Mouse (Mus musculus) lung, adult 2 months (tissue): Measurements from ENCODE around the gene Dmrt3. TPM values are rescaled to one million over a fixed set of nuclear protein-coding genes. Genes with fewer than 3 reads are reported as not detected.
A peak's percentile ranks its signal among the peaks of the same experiment; 100 is the strongest.

Experiments
- DNase-seq: peaks from one replicate; pipeline ENCODE4 v3.0.0; 2022
- H3K4me1 ChIP-seq: fragments of 200-500 bp; 2 replicates; pipeline ENCODE4 v1.6.1; 2011; ENCODE audit warnings: low read length; ENCODE audit not compliant: control insufficient read depth, insufficient read depth
- H3K4me3 ChIP-seq: fragments of 200-500 bp; replicated peaks from 2 replicates; pipeline ENCODE3; 2011; ENCODE audit warnings: low read depth, mild to moderate bottlenecking, control low read depth, low read length; ENCODE audit errors: extremely low read depth
- CTCF ChIP-seq: fragments of 200-500 bp; IDR thresholded peaks from 2 replicates; pipeline ENCODE4 v1.5.1; 2011; ENCODE audit warnings: mild to moderate bottlenecking, low read length, control low read depth; ENCODE audit not compliant: insufficient read depth
- POLR2A ChIP-seq: fragments of 200-500 bp; IDR thresholded peaks from 2 replicates; pipeline ENCODE4 v1.6.1; 2011; ENCODE audit warnings: low read depth, mild to moderate bottlenecking, control low read depth, low read length, borderline replicate concordance; ENCODE audit errors: extremely low read depth
- WGBS: fragments of 180-500 bp; shearing (Covaris S2); methylation state at CpG from one replicate; pipeline ENCODE4 v1.1.7; 2018; 5-methylcytosine and 5-hydroxymethylcytosine counted together
- polyA plus RNA-seq: library from polyadenylated mRNA; depleted of rRNA; stranded (reverse); fragments of >200 nt; gene quantifications from 2 replicates; pipeline ENCODE4 v1.2.3, GENCODE M21; 2012

The Dmrt3 gene
- polyA plus RNA-seq, 1 experiment, result 1.0 TPM

- Histone ChIP-seq H3K4me3 (no peak overlapping the region), H3K4me1 (no peaks in the 10 kb centered on the region; the same call in 1 of the 2 replicates)
- 4% methylated on average over 21 of the region's 21 CpGs for WGBS
- TF ChIP-seq POLR2A, result no peak
- no peak for TF ChIP-seq CTCF
- no peak for DNase-seq
Measured at GRCm38 (mm10) chr19:25607461-25608205, 2.5 kb upstream of the Dmrt3 start.

- no peaks in the 10 kb centered on the region; the same call in 1 of the 2 replicates for H3K4me1 ChIP-seq
- no peak overlapping the region for H3K4me3 ChIP-seq
- DNase-seq, result no peak
- no peak for TF ChIP-seq POLR2A
- no peak for TF ChIP-seq CTCF
- WGBS, result 7% methylated on average over 7 of the region's 7 CpGs
Measured at GRCm38 (mm10) chr19:25608206-25608580, 1.9 kb upstream of the Dmrt3 start.

- TF ChIP-seq POLR2A (no peak), CTCF (no peak)
- WGBS, result 3% methylated on average over 33 of the region's 33 CpGs
- Histone ChIP-seq H3K4me1 (no peaks in the 10 kb centered on the region; the same call in 1 of the 2 replicates), H3K4me3 (no peak overlapping the region)
- DNase-seq, result peak; percentile 14
Measured at GRCm38 (mm10) chr19:25608961-25609850, 895 bp upstream of the Dmrt3 start.

GRCm38 (mm10) chr19:25610411-25611111, 460 bp downstream of the Dmrt3 start:
- TF ChIP-seq POLR2A, result no peak
- no peak for TF ChIP-seq CTCF
- peak overlapping the region; percentile 9 for H3K4me3 ChIP-seq
- WGBS, result under 1% methylated on average over 68 of the region's 71 CpGs
- DNase-seq, result no peak
- H3K4me1 ChIP-seq, result no peaks in the 10 kb centered on the region; the same call in 1 of the 2 replicates

- Histone ChIP-seq H3K4me3 (no peak overlapping the region), H3K4me1 (no peaks in the 10 kb centered on the region; the same call in 1 of the 2 replicates)
- no peak for DNase-seq
- no peak for TF ChIP-seq POLR2A
- no peak for TF ChIP-seq CTCF
- 1% methylated on average over 42 of the region's 42 CpGs for WGBS
Measured at GRCm38 (mm10) chr19:25611116-25611515, 1.0 kb downstream of the Dmrt3 start.

GRCm38 (mm10) chr19:25611876-25612805, 2.0 kb downstream of the Dmrt3 start:
- 15% methylated on average over 16 of the region's 16 CpGs for WGBS
- H3K4me1 ChIP-seq, result no peaks in the 10 kb centered on the region; the same call in 1 of the 2 replicates
- no peak for DNase-seq
- H3K4me3 ChIP-seq, result no peak overlapping the region
- TF ChIP-seq POLR2A (no peak), CTCF (no peak)

- Histone ChIP-seq H3K4me1 (no peaks in the 10 kb centered on the region; the same call in 1 of the 2 replicates), H3K4me3 (no peak overlapping the region)
- TF ChIP-seq CTCF (no peak), POLR2A (no peak)
- WGBS, result 17% methylated on average over 6 of the region's 6 CpGs
- DNase-seq, result no peak
Measured at GRCm38 (mm10) chr19:25612806-25613295, 2.8 kb downstream of the Dmrt3 start.
